ENCODE assay signal across 7 mouse cellular contexts in genomic region chr7:6913439-6914380, GRCm38 (mm10).
A peak's percentile ranks its signal among the peaks of the same experiment; 100 is the strongest.
DNase-seq lines count a peak whose midpoint lies in the region; ATAC-seq and TF ChIP-seq lines count a peak whose summit lies in the region.

No protein-coding gene starts in this region.

- H3ac ChIP-seq in C2C12 (ENCODE audit: control insufficient read depth, insufficient read length, low read depth) (peak overlapping the region; percentile 55), myocyte (ENCODE audit: control insufficient read depth, insufficient read length) (no peak overlapping the region)

- peak overlapping the region; percentile 97 for H3K4me2 ChIP-seq in myocyte (ENCODE audit: low read depth)

- TF ChIP-seq CTCF in C2C12 (IDR thresholded peaks at IDR 0.05; ENCODE audit: control insufficient read depth, insufficient read depth, insufficient read length): no peak

- H3K79me2 ChIP-seq in C2C12 (ENCODE audit: control insufficient read depth, insufficient read depth) (no peaks in the 10 kb centered on the region), myocyte (ENCODE audit: control insufficient read depth, insufficient read depth) (no peaks in the 10 kb centered on the region)

- no peak for ATAC-seq in megakaryocyte progenitor cell, adult 5-6 weeks (replicated peaks; ENCODE audit: poor library complexity)
- ATAC-seq in activated CD4-positive, CD25-positive, alpha-beta regulatory T cell, adult 4 months: no peak

- peak; percentile 11 for DNase-seq in adrenal gland, postnatal 25 days
- DNase-seq in gastrocnemius, postnatal 36 days: peak; percentile 28 to 31
- peak; percentile 48 for DNase-seq in kidney, postnatal 14 days

- no peaks in the 10 kb centered on the region for H3K79me3 ChIP-seq in C2C12 (ENCODE audit: low read depth)

- no peaks in the 10 kb centered on the region for H3K36me3 ChIP-seq in C2C12 (ENCODE audit: control insufficient read depth, insufficient read depth)
- H3K36me3 ChIP-seq in myocyte (ENCODE audit: control insufficient read depth, insufficient read depth): no peaks in the 10 kb centered on the region

- intact Hi-C loops in gastrocnemius, postnatal 36 days (cut with DNase I): no loop called here

- no peak overlapping the region for H3K4me3 ChIP-seq in C2C12 (ENCODE audit: insufficient read depth, poor library complexity, severe bottlenecking)
- H3K4me3 ChIP-seq in myocyte: peak overlapping the region; percentile 19

- H3K27me3 ChIP-seq in C2C12 (ENCODE audit: control insufficient read depth, insufficient read depth, insufficient read length): no peaks in the 10 kb centered on the region
- no peaks in the 10 kb centered on the region for H3K27me3 ChIP-seq in myocyte (ENCODE audit: control insufficient read depth, insufficient read depth, insufficient read length)

- TF ChIP-seq POLR2A in myocyte (IDR thresholded peaks at IDR 0.05; ENCODE audit: insufficient read length, low read depth): peak; percentile 53

TF ChIP-seq in C2C12, 6 proteins besides CTCF, POLR2A, EP300 and RAD21:
- TF ChIP-seq MYOG (IDR thresholded peaks at IDR 0.05; ENCODE audit: control insufficient read depth, extremely low read depth, insufficient read length) (no peak), MYOD1 (IDR thresholded peaks at IDR 0.05; ENCODE audit: control insufficient read depth, insufficient read length, low read depth) (peak; percentile 99), MAX (IDR thresholded peaks at IDR 0.05) (peak; percentile 41), FOSL1 (IDR thresholded peaks at IDR 0.05; ENCODE audit: insufficient read depth, low read length, poor library complexity, severe bottlenecking) (peak; percentile 31)

TF ChIP-seq in myocyte, 11 proteins besides CTCF, POLR2A, EP300 and RAD21:
- TF ChIP-seq CEBPB (IDR thresholded peaks at IDR 0.05; ENCODE audit: insufficient read depth, poor library complexity, severe bottlenecking) (0 out of 2 replicates have a peak, but pooled peaks have one; percentile 11), USF1 (IDR thresholded peaks at IDR 0.05; ENCODE audit: low read depth) (no peak), MYOG (IDR thresholded peaks at IDR 0.05; ENCODE audit: control insufficient read depth in 1 of 3, insufficient read depth in 1 of 3, insufficient read length in 2 of 3, low read depth in 2 of 3) (peak; percentile 98 to 100 (median 99)), MYOD1 (IDR thresholded peaks at IDR 0.05; ENCODE audit: control insufficient read depth in 1 of 3, insufficient read length in 2 of 3, low read depth in 2 of 3) (peak; percentile 72 to 100 (median 99)), TCF3 (IDR thresholded peaks at IDR 0.05; ENCODE audit: insufficient read length, low read depth) (peak; percentile 90), TCF12 (IDR thresholded peaks at IDR 0.05; ENCODE audit: insufficient read depth, poor library complexity, severe bottlenecking) (peak; percentile 98), POLR2AphosphoS2 (IDR thresholded peaks at IDR 0.05; ENCODE audit: insufficient read length, low read depth) (no peak), E2F4 (IDR thresholded peaks at IDR 0.05; ENCODE audit: insufficient read depth) (no peak), SRF (IDR thresholded peaks at IDR 0.05; ENCODE audit: control insufficient read depth, insufficient read length, low read depth) (no peak)
TF ChIP-seq in myocyte: peak in this region for 5.
